Mouse (Mus musculus): Measurements from ENCODE around the gene Stpg4.

DNA sequence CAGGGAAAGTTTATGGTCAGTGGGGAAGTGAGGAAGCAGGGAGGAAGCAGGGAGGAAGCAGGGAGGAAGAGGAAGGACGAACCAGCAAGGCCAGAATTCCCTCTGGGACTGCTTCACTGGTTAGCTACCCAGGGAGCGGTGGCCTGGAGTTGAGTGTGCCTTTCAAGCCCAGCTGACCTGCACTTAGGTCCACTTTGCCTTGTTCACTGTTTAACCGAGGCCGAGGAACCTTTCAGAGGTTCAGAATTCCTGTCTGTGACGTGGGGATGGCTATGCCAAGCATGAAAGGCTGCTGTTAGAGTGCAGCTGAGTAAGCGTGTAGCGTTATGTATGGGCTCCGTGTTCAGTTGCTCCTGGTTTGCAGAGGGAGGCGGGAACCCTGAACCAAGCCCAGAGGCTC lies 54.2 kb downstream of the Stpg4 start:
- TF ChIP-seq CTCF (IDR thresholded peaks at IDR 0.05; ENCODE audit: low read depth, low read length) (no peak), GATA1 (IDR thresholded peaks at IDR 0.05; ENCODE audit: borderline replicate concordance, low read length) (no peak), TAL1 (conservative IDR thresholded peaks at IDR 0.05; ENCODE audit: low read depth, low read length) (no peak), GATA2 (IDR thresholded peaks at IDR 0.05; ENCODE audit: borderline replicate concordance, low read depth, low read length) (no peak), POLR2AphosphoS5 (IDR thresholded peaks at IDR 0.05; ENCODE audit: insufficient replicate concordance, low read depth, low read length) (no peak)

All from G1E (cell line).